Mouse (Mus musculus): ENCODE data around the gene Acbd6.

The Acbd6 gene

GRCm38 (mm10) chr1:155646345-155647307 is 88.7 kb downstream of the Acbd6 start:
- DNase-seq (ENCODE audit: low read depth, low spot score): no peak

- no peak for DNase-seq (ENCODE audit: low read depth, low spot score)
Observed at GRCm38 (mm10) chr1:155650121-155650846, 92.4 kb downstream of the Acbd6 start.

GRCm38 (mm10) chr1:155654961-155655360 is 97.0 kb downstream of the Acbd6 start:
- no peak for DNase-seq (ENCODE audit: low read depth, low spot score)

- no peak for DNase-seq (ENCODE audit: low read depth, low spot score)
Observed at GRCm38 (mm10) chr1:155656321-155656720, 98.4 kb downstream of the Acbd6 start.

- DNase-seq (ENCODE audit: low read depth, low spot score): no peak
Observed at GRCm38 (mm10) chr1:155663994-155664393, 106.1 kb downstream of the Acbd6 start.

- no peak for DNase-seq (ENCODE audit: low read depth, low spot score)
Observed at GRCm38 (mm10) chr1:155675570-155675969, 117.7 kb downstream of the Acbd6 start.

GRCm38 (mm10) chr1:155681116-155681799 is 123.3 kb downstream of the Acbd6 start:
- DNase-seq (ENCODE audit: low read depth, low spot score): no peak

- no peak for DNase-seq (ENCODE audit: low read depth, low spot score)
Observed at GRCm38 (mm10) chr1:155686816-155687215, 128.9 kb downstream of the Acbd6 start.

- DNase-seq (ENCODE audit: low read depth, low spot score): no peak
Observed at GRCm38 (mm10) chr1:155689141-155689540, 131.2 kb downstream of the Acbd6 start.

GRCm38 (mm10) chr1:155689558-155689957 is 131.6 kb downstream of the Acbd6 start:
- DNase-seq (ENCODE audit: low read depth, low spot score): no peak

- DNase-seq (ENCODE audit: low read depth, low spot score): no peak
Observed at GRCm38 (mm10) chr1:155692230-155692629, 134.3 kb downstream of the Acbd6 start.

GRCm38 (mm10) chr1:155693026-155693425 is 135.1 kb downstream of the Acbd6 start:
- DNase-seq (ENCODE audit: low read depth, low spot score): no peak

- DNase-seq (ENCODE audit: low read depth, low spot score): no peak
Observed at GRCm38 (mm10) chr1:155693443-155693842, 135.5 kb downstream of the Acbd6 start.

- no peak for DNase-seq (ENCODE audit: low read depth, low spot score)
Observed at GRCm38 (mm10) chr1:155698373-155699159, 140.6 kb downstream of the Acbd6 start.

GRCm38 (mm10) chr1:155700886-155701285 is 143.0 kb downstream of the Acbd6 start:
- DNase-seq (ENCODE audit: low read depth, low spot score): no peak

- no peak for DNase-seq (ENCODE audit: low read depth, low spot score)
Observed at GRCm38 (mm10) chr1:155703191-155703680, 145.3 kb downstream of the Acbd6 start.

GRCm38 (mm10) chr1:155704182-155704581 is 146.3 kb downstream of the Acbd6 start:
- no peak for DNase-seq (ENCODE audit: low read depth, low spot score)

- no peak for DNase-seq (ENCODE audit: low read depth, low spot score)
Observed at GRCm38 (mm10) chr1:155713306-155713705, 155.4 kb downstream of the Acbd6 start.

- DNase-seq (ENCODE audit: low read depth, low spot score): no peak
Observed at GRCm38 (mm10) chr1:155715366-155715765, 157.4 kb downstream of the Acbd6 start.

GRCm38 (mm10) chr1:155717301-155717700 is 159.4 kb downstream of the Acbd6 start:
- no peak for DNase-seq (ENCODE audit: low read depth, low spot score)

- DNase-seq (ENCODE audit: low read depth, low spot score): no peak
Observed at GRCm38 (mm10) chr1:155718851-155719250, 160.9 kb downstream of the Acbd6 start.
